Mouse (Mus musculus): ENCODE results near the gene Rad51b.
"Not testable (repeated sequence)": the region's sequence is repeated elsewhere in the genome, so short reads cannot be mapped to it uniquely, and the experiment has no call there.

Gene Rad51b

GRCm38 (mm10) chr12:79297121-79297576 is at the start of gene Rad51b:
TSS of gene Rad51b (plus strand) at chr12:79297282.
- peak; percentile 81 to 87 for DNase-seq (ENCODE audit: low spot score in 2 of 2)

GRCm38 (mm10) chr12:79248110-79248509 is 49.0 kb upstream of the Rad51b start:
- no peak for DNase-seq (ENCODE audit: low spot score in 2 of 2)

GRCm38 (mm10) chr12:79253294-79254053 is 43.6 kb upstream of the Rad51b start:
- DNase-seq (ENCODE audit: low spot score in 2 of 2): peak; percentile 26 to 39

DNA sequence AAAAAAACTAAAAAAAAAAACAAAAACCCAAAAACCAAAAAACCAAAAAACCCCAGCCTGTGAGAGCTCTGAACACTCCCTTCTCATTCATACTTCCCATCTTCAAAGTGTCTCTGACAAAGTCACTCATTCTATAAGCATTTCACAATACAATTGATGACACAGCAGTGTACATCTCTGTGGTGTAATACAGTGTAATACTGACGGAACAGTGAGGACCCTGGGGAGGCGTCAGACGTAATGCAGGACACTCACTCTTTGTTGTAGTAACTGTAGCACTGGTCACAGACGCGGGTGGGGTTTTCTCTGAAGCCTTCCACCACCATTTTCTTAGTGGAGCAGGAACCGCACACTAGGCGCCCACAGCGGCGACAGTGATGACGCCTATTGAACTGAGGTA is 42.1 kb upstream of the Rad51b start:
- no peak for DNase-seq (ENCODE audit: low spot score in 2 of 2)

- no peak for DNase-seq (ENCODE audit: low spot score in 2 of 2)
These were observed 36.9 kb upstream of the Rad51b start for GRCm38 (mm10) chr12:79260154-79260553.

DNA sequence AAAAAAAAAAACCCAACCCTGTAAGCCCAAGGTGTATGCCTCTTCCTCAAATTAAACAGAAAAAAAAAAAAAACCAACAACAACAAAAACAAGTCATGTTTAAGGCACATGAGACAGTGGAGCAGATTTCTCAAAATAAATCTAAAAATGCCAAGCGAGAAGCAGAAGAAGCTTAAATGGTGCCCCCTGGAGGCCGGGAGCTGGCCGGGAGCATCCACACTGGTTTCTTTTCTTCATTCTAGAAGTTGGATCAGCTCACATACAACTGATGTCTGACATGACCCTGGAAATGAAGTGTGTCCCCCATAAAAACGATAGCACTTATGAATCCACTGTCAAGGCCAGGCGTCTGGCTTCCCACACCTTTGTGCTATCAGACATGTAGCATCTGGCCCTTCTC is 36.0 kb upstream of the Rad51b start:
- DNase-seq (ENCODE audit: low spot score in 2 of 2): no peak

GRCm38 (mm10) chr12:79272604-79273003 is 24.5 kb upstream of the Rad51b start:
- DNase-seq (ENCODE audit: low spot score in 2 of 2): no peak

DNA sequence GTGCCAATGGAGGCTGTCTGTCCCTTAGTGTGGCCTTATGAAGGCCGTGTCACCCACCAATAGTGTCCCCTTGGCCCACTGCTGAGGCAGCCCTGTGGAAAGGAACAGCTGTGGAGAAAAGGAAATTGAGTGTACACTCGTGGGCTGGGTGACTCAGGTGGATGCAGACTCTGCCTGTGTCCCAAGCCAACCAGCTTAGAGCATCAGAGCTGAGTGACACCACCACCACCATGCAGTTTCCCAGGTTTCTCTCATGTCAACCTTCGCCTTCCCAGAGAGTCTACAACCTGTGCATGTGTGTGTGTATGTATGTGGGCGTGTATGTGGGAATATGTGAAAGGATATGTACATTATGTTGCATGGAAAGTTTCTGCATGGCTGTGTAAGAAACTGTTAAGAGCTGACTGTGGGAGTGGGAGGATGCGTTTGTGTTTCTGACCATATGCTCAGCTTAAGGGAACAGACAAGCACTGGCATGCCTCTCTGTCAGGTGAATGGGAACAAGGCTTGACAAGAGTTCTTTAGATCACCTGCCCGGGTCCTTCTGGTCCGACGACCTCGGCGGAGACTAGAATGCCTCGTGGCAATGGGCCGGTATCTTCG is 17.5 kb upstream of the Rad51b start:
- no peak for DNase-seq (ENCODE audit: low spot score in 2 of 2)

DNA sequence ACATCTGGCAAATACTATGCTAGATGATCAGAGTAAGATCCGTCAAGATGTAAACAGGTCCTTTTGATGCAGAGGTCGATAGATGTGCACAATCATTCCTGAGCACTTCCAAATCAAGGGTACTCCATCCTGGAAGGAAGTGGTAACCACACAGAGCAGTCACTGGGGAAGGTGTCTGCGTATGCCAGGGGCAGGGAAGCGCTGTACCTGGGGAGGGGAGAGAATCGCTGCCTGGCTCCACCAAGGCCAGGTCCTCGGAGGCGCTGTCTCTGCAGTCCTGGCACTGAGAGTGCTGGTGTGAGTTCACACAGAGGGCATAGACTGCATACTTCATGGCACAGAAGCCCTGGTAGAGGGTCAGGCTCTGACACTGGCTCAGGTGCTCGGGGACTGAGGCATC is 14.5 kb upstream of the Rad51b start:
- no peak for DNase-seq (ENCODE audit: low spot score in 2 of 2)

- DNase-seq (ENCODE audit: low spot score in 2 of 2): no peak
These were observed 4.2 kb upstream of the Rad51b start for GRCm38 (mm10) chr12:79292874-79293273.

DNA sequence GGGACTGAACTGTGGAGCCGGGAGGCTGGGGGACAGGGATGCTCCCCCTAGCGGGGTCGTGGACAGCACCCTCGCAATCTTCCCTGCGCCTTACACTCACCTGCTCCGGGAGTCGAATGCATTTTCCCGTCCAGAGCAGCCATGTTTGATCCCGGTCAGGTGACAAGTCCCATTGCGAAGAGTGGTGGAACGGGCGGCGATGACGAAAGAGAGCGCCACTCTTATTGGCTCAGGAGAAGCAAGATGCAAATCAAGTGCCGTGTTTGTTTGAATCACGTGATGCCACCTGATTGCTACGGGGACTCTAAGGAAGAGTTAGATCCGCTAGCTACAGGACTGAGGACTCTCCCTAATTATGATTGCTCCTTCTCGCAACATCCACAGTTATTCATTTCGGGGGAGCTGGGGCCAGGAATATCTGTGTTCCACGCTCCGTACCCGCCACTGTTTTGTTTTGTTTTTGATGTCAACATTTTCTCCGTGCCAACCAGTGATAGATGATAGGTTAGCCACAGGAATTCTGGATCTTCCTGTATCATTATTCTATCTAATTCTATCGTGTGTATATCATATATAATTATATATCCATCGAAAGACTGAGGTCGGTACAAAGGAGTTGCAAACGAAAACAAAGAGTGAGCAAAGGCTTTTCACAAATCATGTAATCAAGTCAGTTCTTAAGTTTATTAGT is 811 bp upstream of the Rad51b start, which contains the start of gene Zfyve26:
Zfyve26 (minus strand) TSS at position 179 of the 691 bp plus-strand sequence.
- DNase-seq (ENCODE audit: low spot score in 2 of 2): peak; percentile 91 to 94

- no peak for DNase-seq (ENCODE audit: low spot score in 2 of 2)
These were observed 978 bp downstream of the Rad51b start for GRCm38 (mm10) chr12:79297884-79298636.

GRCm38 (mm10) chr12:79301802-79302201 is 4.7 kb downstream of the Rad51b start:
- DNase-seq (ENCODE audit: low spot score in 2 of 2): no peak

DNA sequence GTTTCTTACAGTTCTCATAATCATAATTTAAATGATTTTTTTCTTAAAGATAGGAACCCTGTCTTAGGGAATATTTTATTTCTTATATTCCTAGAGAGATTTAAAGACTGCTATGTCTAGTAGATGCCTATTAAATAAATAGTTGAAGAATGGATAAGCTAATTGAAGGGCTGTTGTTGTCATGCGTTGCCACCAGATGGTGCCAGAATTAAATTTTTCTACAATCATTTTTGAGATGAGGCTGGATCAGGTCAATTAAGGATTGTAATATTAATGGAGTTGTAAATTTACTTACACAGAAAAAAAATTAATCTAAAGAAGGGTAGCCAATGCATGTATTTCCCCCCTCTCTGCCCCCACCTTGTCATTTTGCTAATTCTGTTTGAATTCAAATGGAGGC is 8.0 kb downstream of the Rad51b start:
- DNase-seq (ENCODE audit: low spot score in 2 of 2): no peak

DNA sequence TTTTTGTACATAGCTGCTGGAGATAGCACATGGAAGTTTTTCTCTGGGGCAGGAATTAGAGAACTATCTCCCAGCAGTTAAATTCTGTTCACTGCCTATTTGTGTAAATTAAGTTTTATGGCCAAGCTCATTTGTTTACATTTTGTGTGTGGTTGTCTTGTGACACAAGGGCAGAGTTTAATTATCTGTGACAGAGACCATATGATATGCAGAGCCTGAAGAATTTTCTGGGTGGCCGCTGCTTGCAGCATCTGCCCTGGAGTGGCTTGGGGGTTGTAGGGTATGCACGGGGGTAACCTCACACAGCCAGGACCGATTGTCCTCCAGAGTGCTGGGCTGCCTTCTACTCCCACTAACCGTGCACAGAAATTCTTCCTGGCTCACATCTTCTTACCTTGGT is 8.9 kb downstream of the Rad51b start:
- no peak for DNase-seq (ENCODE audit: low spot score in 2 of 2)

- DNase-seq (ENCODE audit: low spot score in 2 of 2): no peak
These were observed 16.6 kb downstream of the Rad51b start for GRCm38 (mm10) chr12:79313721-79314120.

DNA sequence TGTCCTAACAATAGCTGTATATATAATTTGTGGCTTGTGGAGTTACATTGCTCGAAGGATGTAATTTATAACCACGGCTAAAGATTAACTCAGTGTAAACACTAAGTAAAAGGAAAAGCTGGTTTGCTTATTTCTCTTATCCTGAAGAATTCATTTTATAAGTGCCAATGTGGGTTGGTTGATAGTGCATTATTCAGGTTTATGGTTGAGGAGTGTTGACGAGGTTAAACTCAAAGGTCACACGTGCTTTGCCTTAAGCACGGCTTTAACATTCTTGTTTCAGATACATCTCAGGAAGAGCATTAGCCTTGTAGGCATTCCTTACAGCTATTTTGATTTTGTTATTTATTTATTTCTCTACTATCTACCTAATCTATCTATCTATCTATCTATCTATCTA is 20.3 kb downstream of the Rad51b start:
- no peak for DNase-seq (ENCODE audit: low spot score in 2 of 2)

GRCm38 (mm10) chr12:79320895-79321294 is 23.8 kb downstream of the Rad51b start:
- DNase-seq (ENCODE audit: low spot score in 2 of 2): peak; percentile 6 to 29

GRCm38 (mm10) chr12:79322539-79322938 is 25.5 kb downstream of the Rad51b start:
- DNase-seq (ENCODE audit: low spot score in 2 of 2): not testable (repeated sequence)

DNA sequence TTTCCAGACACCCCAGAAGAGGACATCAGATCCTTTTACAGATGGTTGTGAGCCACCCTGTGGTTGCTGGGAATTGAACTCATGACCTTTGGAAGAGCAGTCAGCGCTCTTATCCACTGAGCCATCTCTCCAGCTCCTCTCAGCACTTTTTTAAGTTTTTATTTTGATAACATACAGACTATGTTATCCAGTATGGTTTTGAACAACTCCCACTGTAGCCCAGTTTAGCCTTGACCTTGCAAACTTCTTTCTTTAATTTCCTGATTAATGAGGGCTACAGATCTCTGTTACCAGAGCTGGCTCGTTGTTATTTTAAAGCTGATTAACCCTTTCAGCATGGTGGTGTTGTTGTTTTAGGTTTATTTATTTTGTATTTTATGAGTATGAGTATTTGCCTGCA is 29.2 kb downstream of the Rad51b start:
- DNase-seq (ENCODE audit: low spot score in 2 of 2): no peak

DNA sequence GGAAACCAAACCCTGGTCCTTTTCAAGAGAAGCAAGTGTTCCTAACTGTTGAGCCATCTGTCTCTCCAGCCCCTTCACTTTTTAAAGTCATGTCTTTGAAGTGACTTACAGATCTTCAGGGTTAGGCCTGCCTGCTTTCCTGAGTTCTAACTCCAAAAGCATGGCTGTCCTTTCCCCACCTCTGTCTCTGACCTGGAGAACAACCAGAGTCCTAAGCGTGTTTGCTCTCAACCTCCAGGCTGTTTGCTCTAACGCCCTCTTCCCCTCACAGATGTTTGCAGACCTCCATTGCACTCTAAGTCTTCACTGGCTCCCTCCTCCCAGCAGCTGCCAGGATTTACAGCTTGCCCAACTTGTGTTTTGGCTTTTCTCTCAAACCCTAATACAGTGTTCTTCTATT is 29.7 kb downstream of the Rad51b start:
- no peak for DNase-seq (ENCODE audit: low spot score in 2 of 2)

DNA sequence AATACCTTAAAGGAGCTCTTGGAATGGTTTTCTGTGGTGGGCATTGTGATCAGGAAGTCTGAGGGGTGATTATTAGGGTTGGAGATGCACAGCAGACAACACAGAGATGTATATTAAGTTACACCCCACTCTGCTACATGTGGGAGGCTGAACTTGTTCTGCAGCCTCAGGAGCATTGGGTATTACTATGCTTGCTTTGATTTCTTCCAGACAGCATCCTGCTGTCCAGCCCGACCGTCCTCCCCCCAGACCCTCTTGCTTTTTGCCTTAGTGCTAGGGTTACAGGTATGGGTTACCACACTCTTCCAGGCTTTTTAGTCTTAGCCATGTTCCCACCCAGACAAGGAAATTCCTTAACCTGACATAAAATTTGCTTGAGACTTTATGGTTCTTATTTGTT is 30.8 kb downstream of the Rad51b start:
- DNase-seq (ENCODE audit: low spot score in 2 of 2): no peak

Data from spleen, postnatal 36 days (tissue).